Mouse (Mus musculus) G1E (cell line): ENCODE results near the gene Cap1.

Source experiments
- CTCF ChIP-seq: IDR thresholded peaks from 2 replicates; pipeline ENCODE4 v1.5.1; 2012; ENCODE audit warnings: low read depth, low read length, inconsistent platforms, mixed read lengths
- GATA1 ChIP-seq: IDR thresholded peaks from 2 replicates; pipeline ENCODE4 v1.6.1; 2012; ENCODE audit warnings: borderline replicate concordance, low read length, inconsistent platforms, mixed read lengths
- GATA2 ChIP-seq: IDR thresholded peaks from 2 replicates; pipeline ENCODE4 v1.6.1; 2012; ENCODE audit warnings: low read depth, low read length, inconsistent platforms, borderline replicate concordance
- TAL1 ChIP-seq: conservative IDR thresholded peaks from 2 replicates; pipeline ENCODE4 v1.6.1; 2012; ENCODE audit warnings: low read depth, low read length, inconsistent platforms, mixed read lengths

DNA sequence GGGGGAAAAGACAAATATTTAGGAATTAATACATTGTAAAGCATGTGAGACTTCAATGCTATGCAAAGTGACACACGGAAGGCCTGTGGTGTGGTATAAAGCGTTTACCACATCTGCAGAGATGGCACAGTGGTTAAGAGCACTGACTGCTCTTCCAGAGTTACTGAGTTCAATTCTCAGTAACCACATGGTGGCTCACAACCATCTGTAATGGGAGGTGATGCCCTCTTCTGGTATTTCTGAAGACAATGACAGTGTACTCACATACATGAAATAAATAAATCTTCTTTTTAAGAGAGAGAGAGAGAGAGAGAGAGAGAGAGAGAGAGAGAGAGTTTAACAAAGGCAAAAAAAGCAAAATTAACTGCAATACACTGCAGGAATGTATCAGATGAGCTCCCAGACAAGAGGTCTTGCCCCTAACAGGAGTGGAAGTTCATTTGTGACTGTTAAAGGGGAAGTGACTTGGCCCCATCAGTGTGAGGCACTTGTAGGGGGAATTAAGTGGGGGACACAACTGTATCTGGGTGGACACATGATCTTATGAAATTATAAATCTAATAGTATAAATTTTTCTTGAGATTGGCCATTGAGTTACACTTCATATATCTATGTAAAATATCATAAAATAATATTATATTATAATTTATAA is 45.2 kb upstream of the Cap1 start:
- TF ChIP-seq CTCF, result no peak
- no peak for TF ChIP-seq TAL1
- no peak for TF ChIP-seq GATA2
- no peak for TF ChIP-seq GATA1
